In the genomic region with DNA sequence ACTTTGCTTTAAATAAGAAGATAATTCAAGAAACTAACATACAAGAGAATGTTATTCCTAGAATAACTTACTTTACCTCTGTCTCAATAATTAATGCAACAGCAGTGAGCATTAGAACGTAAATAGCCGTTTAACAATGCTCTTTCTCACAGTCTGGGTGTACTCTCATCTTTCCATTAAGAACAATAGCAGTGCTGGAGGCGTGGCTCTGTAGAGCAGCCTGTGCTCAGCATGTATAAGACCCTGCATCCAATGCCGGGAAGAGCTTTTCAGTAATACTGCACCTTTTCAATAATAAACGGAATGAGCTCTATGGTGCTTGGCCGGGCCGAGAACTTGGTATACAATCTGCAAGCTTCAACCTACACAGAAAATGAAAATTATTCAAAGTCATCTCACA, we compare ENCODE assay signal across 27 mouse cellular contexts. TPM values are rescaled to one million over a fixed set of nuclear protein-coding genes. Genes with fewer than 3 reads are reported as not detected.
DNase-seq lines count a peak whose midpoint lies in the region; ATAC-seq and TF ChIP-seq lines count a peak whose summit lies in the region.
"Had no signal": no experiment of that assay in that cellular context is flagged by ENCODE, and none has a peak within 500 bp of the region (broad histone marks: within the 10 kb centered on the region; RNA-seq: fewer than 3 reads in every experiment).

No protein-coding gene starts in this region.

- DNase-seq in forebrain, postnatal 0 days: peak; percentile 40
- DNase-seq in ES-CJ7 (ENCODE audit: low read depth, low spot score) (peak; percentile 38), ZHBTc4 (ENCODE audit: low read depth, low spot score) (peak; percentile 40)
- no peak for DNase-seq in embryo, embryonic 11 days
- DNase-seq: adrenal gland, postnatal 14 days; B cell, adult 2 months; cerebellum, adult 8-10 months; gastrocnemius, postnatal 36 days; heart, adult 2 months; heart, postnatal 14 days; kidney, adult 11 months; kidney, postnatal 36 days; layer of hippocampus, postnatal 36 days; spleen, adult 18-20 months had no signal

- H3K36me3 ChIP-seq in forebrain, postnatal 0 days (ENCODE audit: insufficient read depth): no peaks in the 10 kb centered on the region
- no peaks in the 10 kb centered on the region for H3K36me3 ChIP-seq in forebrain, embryonic 15.5 days
- H3K36me3 ChIP-seq in hindbrain, embryonic 16.5 days (ENCODE audit: control insufficient read depth, insufficient read depth, low read length): no peaks in the 10 kb centered on the region
- H3K36me3 ChIP-seq: kidney, embryonic 15.5 days; midbrain, embryonic 12.5 days had no signal

- no peaks in the 10 kb centered on the region for H3K9me3 ChIP-seq in forebrain, postnatal 0 days (ENCODE audit: low read length)
- no peaks in the 10 kb centered on the region for H3K9me3 ChIP-seq in forebrain, embryonic 15.5 days
- no peaks in the 10 kb centered on the region for H3K9me3 ChIP-seq in hindbrain, embryonic 16.5 days (ENCODE audit: control insufficient read depth, low read length)
- H3K9me3 ChIP-seq: heart, embryonic 13.5 days; kidney, embryonic 15.5 days; midbrain, embryonic 12.5 days had no signal

- WGBS in forebrain, postnatal 0 days: 24% methylated on average over 7 of the region's 7 CpGs
- WGBS in forebrain, embryonic 15.5 days: 29% methylated on average over 7 of the region's 7 CpGs
- WGBS in hindbrain, embryonic 16.5 days: 34% methylated on average over 7 of the region's 7 CpGs

- H3K27me3 ChIP-seq in forebrain, postnatal 0 days (ENCODE audit: insufficient read depth, low read length): no peaks in the 10 kb centered on the region
- H3K27me3 ChIP-seq in forebrain, embryonic 15.5 days: no peaks in the 10 kb centered on the region
- H3K27me3 ChIP-seq in hindbrain, embryonic 16.5 days (replicated peaks; ENCODE audit: control insufficient read depth, insufficient read depth, low read length): no peaks in the 10 kb centered on the region
- H3K27me3 ChIP-seq: CH12.LX; heart, embryonic 13.5 days; kidney, embryonic 15.5 days; midbrain, embryonic 12.5 days had no signal

- no peak overlapping the region for H3K9ac ChIP-seq in forebrain, postnatal 0 days
- H3K9ac ChIP-seq in forebrain, embryonic 15.5 days (replicated peaks): no peak overlapping the region
- no peak overlapping the region for H3K9ac ChIP-seq in hindbrain, embryonic 16.5 days (ENCODE audit: low read depth, low read length)
- H3K9ac ChIP-seq: heart, embryonic 13.5 days; kidney, embryonic 15.5 days; midbrain, embryonic 12.5 days had no signal

- peak overlapping the region; percentile 67 for H3K27ac ChIP-seq in forebrain, postnatal 0 days (ENCODE audit: low read depth, low read length)
- no peak overlapping the region for H3K27ac ChIP-seq in forebrain, embryonic 15.5 days (replicated peaks)
- no peak overlapping the region for H3K27ac ChIP-seq in hindbrain, embryonic 16.5 days (ENCODE audit: low read depth, low read length)
- H3K27ac ChIP-seq: heart, adult 2 months; heart, embryonic 13.5 days; kidney, embryonic 15.5 days; macrophage; midbrain, embryonic 12.5 days had no signal

- no peak for TF ChIP-seq CTCF in forebrain, postnatal 0 days (IDR thresholded peaks at IDR 0.05; ENCODE audit: low read depth)

- no peak overlapping the region for H3K4me3 ChIP-seq in forebrain, postnatal 0 days (ENCODE audit: low read depth, low read length)
- H3K4me3 ChIP-seq in forebrain, embryonic 15.5 days: no peak overlapping the region
- no peak overlapping the region for H3K4me3 ChIP-seq in hindbrain, embryonic 16.5 days (ENCODE audit: low read length)
- H3K4me3 ChIP-seq: heart, adult 2 months; heart, embryonic 13.5 days; kidney, embryonic 15.5 days; midbrain, embryonic 12.5 days had no signal

- H3K4me1 ChIP-seq in forebrain, postnatal 0 days (ENCODE audit: insufficient read depth): no peaks in the 10 kb centered on the region
- H3K4me1 ChIP-seq in forebrain, embryonic 15.5 days: no peaks in the 10 kb centered on the region
- H3K4me1 ChIP-seq in hindbrain, embryonic 16.5 days (ENCODE audit: control insufficient read depth, insufficient read depth, low read depth, low read length): no peaks in the 10 kb centered on the region
- H3K4me1 ChIP-seq: heart, embryonic 13.5 days; kidney, embryonic 15.5 days; midbrain, embryonic 12.5 days had no signal

- ATAC-seq in forebrain, postnatal 0 days: peak; percentile 83; the same call in 1 of the 2 replicates
- ATAC-seq in forebrain, embryonic 15.5 days (replicated peaks): no peak
- 0 out of 2 replicates have a peak, but pooled peaks have one; percentile 54 for ATAC-seq in hindbrain, embryonic 16.5 days
- no peak for ATAC-seq in erythroid progenitor cell, adult 5-6 weeks (replicated peaks; ENCODE audit: low FRiP score, poor library complexity, severe bottlenecking)

- H3K4me2 ChIP-seq in forebrain, postnatal 0 days (ENCODE audit: low read depth): no peak overlapping the region
- H3K4me2 ChIP-seq in forebrain, embryonic 15.5 days (replicated peaks): no peak overlapping the region
- no peak overlapping the region for H3K4me2 ChIP-seq in hindbrain, embryonic 16.5 days (ENCODE audit: low read length)
- H3K4me2 ChIP-seq: heart, embryonic 13.5 days; kidney, embryonic 15.5 days; midbrain, embryonic 12.5 days had no signal

RNA-seq across cellular contexts. Expression of gene Gm49387, which starts 10.0 kb away (rescaled TPM):
- not detected in 2 replicates for total RNA-seq in forebrain, postnatal 0 days (2014; rRNA removed)
- polyA plus RNA-seq in forebrain, postnatal 0 days (2015; fragmentation: Nextera tagmentation; extraction: Ambion mirVana): 0.21 and 1.6 TPM in 2 replicates
- polyA plus RNA-seq in forebrain, embryonic 15.5 days (2015; fragmentation: Nextera tagmentation; extraction: Ambion mirVana): 0.37 and 0.78 TPM in 2 replicates
- 1.7 and 2.1 TPM in 2 replicates for polyA plus RNA-seq in hindbrain, embryonic 16.5 days (2015; fragmentation: Nextera tagmentation; extraction: Ambion mirVana)
- total RNA-seq in erythroid progenitor cell, adult 5-6 weeks (2015; ENCODE audit: low replicate concordance): not detected in 2 replicates
- not detected in 2 replicates for total RNA-seq in erythroid progenitor cell, adult 5-6 weeks (2017; ENCODE audit: low replicate concordance)
- total RNA-seq: CH12.LX; gastrocnemius, adult 18-20 months; layer of hippocampus, adult 8-10 months; layer of hippocampus, postnatal 36 days; liver, adult 2 months; MEL had no signal
- polyA plus RNA-seq: heart, embryonic 13.5 days; macrophage; neural tube, embryonic 14.5 days had no signal

RNA-seq across cellular contexts. Expression of gene Btd, which starts 10.2 kb away (rescaled TPM):
- 21.2 and 22.7 TPM in 2 replicates for total RNA-seq in forebrain, postnatal 0 days (2014; rRNA removed)
- polyA plus RNA-seq in forebrain, postnatal 0 days (2015; fragmentation: Nextera tagmentation; extraction: Ambion mirVana): 16.4 and 19.5 TPM in 2 replicates
- 15.1 and 16.6 TPM in 2 replicates for polyA plus RNA-seq in forebrain, embryonic 15.5 days (2015; fragmentation: Nextera tagmentation; extraction: Ambion mirVana)
- 20.7 and 22.4 TPM in 2 replicates for polyA plus RNA-seq in hindbrain, embryonic 16.5 days (2015; fragmentation: Nextera tagmentation; extraction: Ambion mirVana)
- total RNA-seq in erythroid progenitor cell, adult 5-6 weeks (2015; ENCODE audit: low replicate concordance): 0.72 and 5.9 TPM in 2 replicates
- total RNA-seq in erythroid progenitor cell, adult 5-6 weeks (2017; ENCODE audit: low replicate concordance): 3.3 and 3.5 TPM in 2 replicates

RNA-seq across cellular contexts. Expression of gene Hacl1, which starts 10.4 kb away (rescaled TPM):
- total RNA-seq in forebrain, postnatal 0 days (2014; rRNA removed): 6.4 and 7.7 TPM in 2 replicates
- 6.5 and 7.5 TPM in 2 replicates for polyA plus RNA-seq in forebrain, postnatal 0 days (2015; fragmentation: Nextera tagmentation; extraction: Ambion mirVana)
- 5.9 and 9.3 TPM in 2 replicates for polyA plus RNA-seq in forebrain, embryonic 15.5 days (2015; fragmentation: Nextera tagmentation; extraction: Ambion mirVana)
- 10.2 and 11.5 TPM in 2 replicates for polyA plus RNA-seq in hindbrain, embryonic 16.5 days (2015; fragmentation: Nextera tagmentation; extraction: Ambion mirVana)
- 16.2 TPM in 1 of 2 replicates, not detected in the other for total RNA-seq in erythroid progenitor cell, adult 5-6 weeks (2015; ENCODE audit: low replicate concordance)
- total RNA-seq in erythroid progenitor cell, adult 5-6 weeks (2017; ENCODE audit: low replicate concordance): 11.6 and 17.4 TPM in 2 replicates

RNA-seq across cellular contexts. Expression of gene Colq, which starts 39.5 kb away (rescaled TPM):
- total RNA-seq in forebrain, postnatal 0 days (2014; rRNA removed): 0.43 TPM in 1 of 2 replicates, not detected in the other
- polyA plus RNA-seq in forebrain, postnatal 0 days (2015; fragmentation: Nextera tagmentation; extraction: Ambion mirVana): 0.13 TPM in 1 of 2 replicates, not detected in the other
- not detected in 2 replicates for polyA plus RNA-seq in forebrain, embryonic 15.5 days (2015; fragmentation: Nextera tagmentation; extraction: Ambion mirVana)
- polyA plus RNA-seq in hindbrain, embryonic 16.5 days (2015; fragmentation: Nextera tagmentation; extraction: Ambion mirVana): 0.50 and 0.77 TPM in 2 replicates
- not detected in 2 replicates for total RNA-seq in erythroid progenitor cell, adult 5-6 weeks (2015; ENCODE audit: low replicate concordance)
- 0.26 TPM in 1 of 2 replicates, not detected in the other for total RNA-seq in erythroid progenitor cell, adult 5-6 weeks (2017; ENCODE audit: low replicate concordance)
- total RNA-seq: MEL had no signal
- polyA plus RNA-seq: macrophage had no signal

Comparison
In these comparisons a context has a peak if more than half of its experiments do, and no peak if none do; other contexts are left out.
1. ATAC-seq: peak in forebrain, postnatal 0 days (single experiment) and hindbrain, embryonic 16.5 days (single experiment); none in forebrain, embryonic 15.5 days (single experiment) and erythroid progenitor cell, adult 5-6 weeks (single experiment).